Mouse (Mus musculus) liver, embryonic 15.5 days (tissue): Measurements from ENCODE around the gene Amn1. TPM values are rescaled to one million over a fixed set of nuclear protein-coding genes. Genes with fewer than 3 reads are reported as not detected.
A peak's percentile ranks its signal among the peaks of the same experiment; 100 is the strongest.
"Not testable (repeated sequence)": the region's sequence is repeated elsewhere in the genome, so short reads cannot be mapped to it uniquely, and the experiment has no call there.

Source experiments
- ATAC-seq: fragments of 200-750 bp; cut with Nextera tagmentation; 2 replicates; pipeline ENCODE4 v1.8.0; 2017; ENCODE audit warnings: moderate number of reproducible peaks, mild to moderate bottlenecking, moderate library complexity; ENCODE audit not compliant: insufficient read depth
- H3K27ac ChIP-seq: fragments of 300-500 bp; sonication (generic); replicated peaks from 2 replicates; pipeline ENCODE4 v1.5.1; 2015; ENCODE audit warnings: mild to moderate bottlenecking, inconsistent platforms
- H3K27me3 ChIP-seq: fragments of 300-500 bp; sonication (generic); 2 replicates; pipeline ENCODE4 v1.6.1; 2015; ENCODE audit warnings: mild to moderate bottlenecking, inconsistent platforms
- H3K36me3 ChIP-seq: fragments of 300-500 bp; sonication (generic); replicated peaks from 2 replicates; pipeline ENCODE4 v1.6.1; 2015; ENCODE audit warnings: moderate library complexity, mild to moderate bottlenecking, inconsistent platforms
- H3K4me1 ChIP-seq: fragments of 300-500 bp; sonication (generic); replicated peaks from 2 replicates; pipeline ENCODE4 v1.6.1; 2015; ENCODE audit warnings: inconsistent platforms
- H3K4me2 ChIP-seq: fragments of 300-500 bp; sonication (generic); 2 replicates; pipeline ENCODE4 v1.6.1; 2015; ENCODE audit warnings: moderate library complexity, mild to moderate bottlenecking, inconsistent platforms
- H3K4me3 ChIP-seq: fragments of 300-500 bp; sonication (generic); replicated peaks from 2 replicates; pipeline ENCODE4 v1.5.1; 2015; ENCODE audit warnings: mild to moderate bottlenecking, inconsistent platforms
- H3K9ac ChIP-seq: fragments of 300-500 bp; sonication (generic); 2 replicates; pipeline ENCODE4 v1.6.1; 2015; ENCODE audit warnings: moderate library complexity, mild to moderate bottlenecking, inconsistent platforms
- H3K9me3 ChIP-seq: fragments of 300-500 bp; sonication (generic); replicated peaks from 2 replicates; pipeline ENCODE4 v1.6.1; 2016; ENCODE audit warnings: inconsistent platforms
- WGBS: fragments of 180-500 bp; shearing (Covaris S2); methylation state at CpG from one replicate; pipeline ENCODE4 v1.1.7; 2015; ENCODE audit warnings: mixed read lengths; ENCODE audit not compliant: insufficient replicate concordance; 5-methylcytosine and 5-hydroxymethylcytosine counted together
- polyA plus RNA-seq: library from polyadenylated mRNA; unstranded; fragments of >200 nt; fragmentation: Nextera tagmentation; extraction: Ambion mirVana; gene quantifications from 2 replicates; pipeline ENCODE4 v1.2.1, GENCODE M21; 2015

Gene Amn1
- polyA plus RNA-seq, 1 experiment from 2014 or later, result 5.6 TPM

GRCm38 (mm10) chr6:149134391-149135150 is 53.9 kb downstream of the Amn1 start:
- H3K9me3 ChIP-seq, result no peaks in the 10 kb centered on the region
- H3K4me1 ChIP-seq, result peaks cover 11% of the 10 kb centered on the region; the same call in 1 of the 2 replicates
- no peak for ATAC-seq
- H3K36me3 ChIP-seq, result no peaks in the 10 kb centered on the region
- no peaks in the 10 kb centered on the region for H3K27me3 ChIP-seq
- H3K9ac ChIP-seq, result no peak overlapping the region
- H3K4me3 ChIP-seq, result no peak overlapping the region
- WGBS, result 35% methylated on average over 5 of the region's 5 CpGs
- no peak overlapping the region for H3K4me2 ChIP-seq
- H3K27ac ChIP-seq, result no peak overlapping the region

- Histone ChIP-seq H3K4me2 (no peak overlapping the region), H3K27me3 (no peaks in the 10 kb centered on the region), H3K4me3 (no peak overlapping the region), H3K27ac (no peak overlapping the region), H3K9ac (no peak overlapping the region), H3K36me3 (no peaks in the 10 kb centered on the region), H3K9me3 (no peaks in the 10 kb centered on the region), H3K4me1 (peaks cover 11% of the 10 kb centered on the region; the same call in 1 of the 2 replicates)
- WGBS, result 24% methylated on average over 5 of the region's 5 CpGs
- ATAC-seq, result no peak
Measured at GRCm38 (mm10) chr6:149132311-149133077, 56.0 kb downstream of the Amn1 start.

GRCm38 (mm10) chr6:149131111-149131510 is 57.4 kb downstream of the Amn1 start:
- 30% methylated on average over 3 of the region's 3 CpGs for WGBS

GRCm38 (mm10) chr6:149129870-149130269 is 58.6 kb downstream of the Amn1 start, which contains the start of gene Gm10203:
Gene Gm10203 (plus strand): TSS chr6:149130170.
- not testable (repeated sequence) for H3K4me3 ChIP-seq, ATAC-seq, H3K4me1 ChIP-seq, H3K27ac ChIP-seq, H3K27me3 ChIP-seq, H3K9me3 ChIP-seq, H3K4me2 ChIP-seq, H3K9ac ChIP-seq, H3K36me3 ChIP-seq
- WGBS, result 77% methylated on average over 8 of the region's 8 CpGs

More at GRCm38 (mm10) chr6:149131111-149131510, 57.4 kb downstream of the Amn1 start:
- Histone ChIP-seq H3K36me3 (no peaks in the 10 kb centered on the region), H3K4me2 (no peak overlapping the region), H3K4me3 (no peak overlapping the region), H3K27me3 (no peaks in the 10 kb centered on the region), H3K4me1 (peaks cover 11% of the 10 kb centered on the region; the same call in 1 of the 2 replicates), H3K9ac (no peak overlapping the region), H3K9me3 (no peaks in the 10 kb centered on the region), H3K27ac (no peak overlapping the region)
- ATAC-seq, result no peak

GRCm38 (mm10) chr6:149126675-149127074 is 61.8 kb downstream of the Amn1 start:
- ATAC-seq, result 0 out of 2 replicates have a peak, but pooled peaks have one; percentile 21
- no peaks in the 10 kb centered on the region for H3K9me3 ChIP-seq
- no peaks in the 10 kb centered on the region for H3K27me3 ChIP-seq
- no peak overlapping the region for H3K27ac ChIP-seq
- no peak overlapping the region for H3K4me2 ChIP-seq
- no peaks in the 10 kb centered on the region for H3K36me3 ChIP-seq
- H3K4me3 ChIP-seq, result no peak overlapping the region
- 55% methylated on average over 4 of the region's 4 CpGs for WGBS
- H3K9ac ChIP-seq, result no peak overlapping the region
- no peaks in the 10 kb centered on the region for H3K4me1 ChIP-seq

- no peak for ATAC-seq
- WGBS, result 61% methylated on average over 3 of the region's 3 CpGs
- Histone ChIP-seq H3K27me3 (no peaks in the 10 kb centered on the region), H3K9ac (no peak overlapping the region), H3K9me3 (no peaks in the 10 kb centered on the region), H3K4me2 (no peak overlapping the region), H3K4me3 (no peak overlapping the region), H3K36me3 (no peaks in the 10 kb centered on the region), H3K27ac (no peak overlapping the region), H3K4me1 (peaks cover 5% of the 10 kb centered on the region)
Measured at GRCm38 (mm10) chr6:149123042-149123441, 65.5 kb downstream of the Amn1 start.

- Histone ChIP-seq H3K27ac (0 out of 2 replicates have a peak overlapping the region, but pooled peaks have one; percentile 38), H3K36me3 (no peaks in the 10 kb centered on the region)
Measured at GRCm38 (mm10) chr6:149119853-149120252, 68.7 kb downstream of the Amn1 start.

GRCm38 (mm10) chr6:149118935-149119334 is 69.6 kb downstream of the Amn1 start:
- Histone ChIP-seq H3K4me2 (no peak overlapping the region), H3K36me3 (no peaks in the 10 kb centered on the region), H3K4me1 (peaks cover 5% of the 10 kb centered on the region), H3K9ac (no peak overlapping the region), H3K4me3 (no peak overlapping the region), H3K9me3 (no peaks in the 10 kb centered on the region), H3K27me3 (no peaks in the 10 kb centered on the region), H3K27ac (no peak overlapping the region)
- WGBS, result 54% methylated on average over 2 of the region's 2 CpGs
- ATAC-seq, result peak; percentile 71

More at GRCm38 (mm10) chr6:149119853-149120252, 68.7 kb downstream of the Amn1 start:
- H3K4me1 ChIP-seq, result peaks cover 5% of the 10 kb centered on the region
- no peak overlapping the region for H3K4me2 ChIP-seq
- no peak for ATAC-seq
- no peaks in the 10 kb centered on the region for H3K9me3 ChIP-seq
- no peak overlapping the region for H3K4me3 ChIP-seq
- H3K9ac ChIP-seq, result no peak overlapping the region
- WGBS, result 19% methylated on average over 2 of the region's 2 CpGs
- H3K27me3 ChIP-seq, result no peaks in the 10 kb centered on the region

- Histone ChIP-seq H3K4me3 (no peak overlapping the region), H3K27ac (no peak overlapping the region), H3K4me1 (peaks cover 5% of the 10 kb centered on the region), H3K9ac (no peak overlapping the region), H3K36me3 (no peaks in the 10 kb centered on the region), H3K27me3 (no peaks in the 10 kb centered on the region), H3K4me2 (no peak overlapping the region), H3K9me3 (no peaks in the 10 kb centered on the region)
- no peak for ATAC-seq
Measured at GRCm38 (mm10) chr6:149116992-149117391, 71.5 kb downstream of the Amn1 start.

GRCm38 (mm10) chr6:149108909-149109308 is 79.6 kb downstream of the Amn1 start:
- Histone ChIP-seq H3K9me3 (no peaks in the 10 kb centered on the region), H3K4me2 (no peak overlapping the region), H3K4me1 (no peaks in the 10 kb centered on the region), H3K4me3 (no peak overlapping the region), H3K27me3 (0 out of 2 replicates have a peak, but pooled peaks cover 8% of the 10 kb centered on the region), H3K9ac (no peak overlapping the region), H3K36me3 (no peaks in the 10 kb centered on the region), H3K27ac (no peak overlapping the region)
- 48% methylated on average over 2 of the region's 2 CpGs for WGBS
- ATAC-seq, result no peak

GRCm38 (mm10) chr6:149107615-149108014 is 80.9 kb downstream of the Amn1 start:
- no peak overlapping the region for H3K4me3 ChIP-seq
- no peaks in the 10 kb centered on the region for H3K9me3 ChIP-seq
- ATAC-seq, result no peak
- WGBS, result 52% methylated on average over 3 of the region's 3 CpGs
- no peaks in the 10 kb centered on the region for H3K4me1 ChIP-seq
- no peaks in the 10 kb centered on the region for H3K36me3 ChIP-seq
- peaks cover 17% of the 10 kb centered on the region for H3K27me3 ChIP-seq
- no peak overlapping the region for H3K4me2 ChIP-seq
- H3K27ac ChIP-seq, result no peak overlapping the region
- H3K9ac ChIP-seq, result no peak overlapping the region
